Mouse (Mus musculus): ENCODE measurements at regions not wholly inside any gene's neighbourhood (a gene's known extent, or its start where the extent isn't known, plus 50 kb on each side); places are given as distances from the start of the nearest gene placed in this dataset.
A peak's percentile ranks its signal among the peaks of the same experiment; 100 is the strongest.

DNA sequence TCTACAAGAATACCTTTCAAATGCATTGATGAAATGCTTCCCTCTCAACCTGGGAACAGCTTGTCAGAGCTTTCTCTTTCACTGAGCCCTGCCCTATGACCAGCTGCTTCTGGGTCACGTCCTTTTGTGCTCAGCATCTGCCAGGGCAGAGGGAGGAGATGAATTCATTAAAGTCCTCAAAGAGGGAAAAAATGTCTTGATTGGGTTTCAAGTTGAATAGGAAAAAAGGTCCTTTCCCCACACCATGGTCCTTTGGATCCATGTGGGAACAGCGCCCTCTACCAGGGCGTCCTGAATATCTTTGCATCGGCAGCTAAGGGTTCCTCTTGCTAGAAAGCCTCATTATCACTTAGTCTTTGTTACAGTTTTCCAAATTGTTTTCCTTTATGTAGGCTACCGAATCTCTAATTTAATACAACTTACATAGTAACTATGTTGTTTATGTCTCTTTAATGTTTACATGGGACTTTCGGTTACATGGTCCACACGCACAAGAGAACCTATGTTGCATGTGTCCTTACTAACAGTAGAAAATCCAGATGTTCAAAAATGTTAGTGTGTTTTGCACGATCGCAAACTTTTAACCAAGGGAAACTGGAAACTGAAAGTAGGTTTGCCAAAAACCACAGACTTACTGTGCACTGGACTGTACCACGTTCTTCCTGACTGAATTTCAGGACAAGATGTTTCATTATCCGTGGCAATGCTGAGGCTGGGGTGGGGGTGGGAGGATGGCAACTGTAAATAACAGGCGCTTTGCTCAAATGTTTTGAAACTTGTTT lies 222.6 kb downstream of the Hace1 start:
- Histone ChIP-seq H3K9ac (replicated peaks; ENCODE audit: low read length) (no peak overlapping the region), H3K36me3 (replicated peaks; ENCODE audit: control insufficient read depth, insufficient read depth, low read depth, low read length) (no peaks in the 10 kb centered on the region), H3K4me1 (ENCODE audit: control insufficient read depth, insufficient read depth, low read length) (no peaks in the 10 kb centered on the region), H3K27me3 (ENCODE audit: control insufficient read depth, insufficient read depth, low read length) (no peaks in the 10 kb centered on the region), H3K9me3 (replicated peaks; ENCODE audit: control insufficient read depth, low read length) (no peaks in the 10 kb centered on the region), H3K4me2 (ENCODE audit: low read depth, low read length) (no peak overlapping the region), H3K4me3 (ENCODE audit: low read depth, low read length) (no peak overlapping the region), H3K27ac (replicated peaks; ENCODE audit: low read depth, low read length) (no peak overlapping the region)
- DNase-seq (ENCODE audit: low spot score), result peak; percentile 83
- 49% methylated on average over 12 of the region's 12 CpGs for WGBS
- ATAC-seq (replicated peaks; ENCODE audit: insufficient number of reproducible peaks, low FRiP score, low TSS enrichment, low read depth), result peak; percentile 63

DNA sequence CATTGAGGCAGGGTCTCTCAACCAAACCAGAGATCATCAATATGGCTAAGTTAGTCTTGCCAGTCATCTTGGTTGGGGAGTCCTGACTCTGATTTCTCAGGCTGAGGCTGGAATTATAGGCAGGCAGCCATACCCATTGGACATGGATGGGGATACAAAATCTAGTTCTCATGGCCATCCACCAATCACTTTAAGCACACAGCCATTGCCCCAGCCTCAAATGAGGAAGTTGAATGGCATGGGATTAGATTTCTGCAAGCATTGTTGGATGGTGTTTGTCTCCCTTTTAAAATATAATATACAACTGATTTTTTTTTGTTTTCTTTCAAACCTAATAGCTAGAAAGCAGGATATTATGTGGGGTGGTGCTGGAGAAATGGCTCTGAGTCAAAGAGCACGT lies 223.8 kb downstream of the Hace1 start:
- H3K4me3 ChIP-seq (ENCODE audit: low read depth, low read length), result no peak overlapping the region
- no peak overlapping the region for H3K4me2 ChIP-seq (ENCODE audit: low read depth, low read length)
- H3K4me1 ChIP-seq (ENCODE audit: control insufficient read depth, insufficient read depth, low read length), result no peaks in the 10 kb centered on the region
- no peaks in the 10 kb centered on the region for H3K36me3 ChIP-seq (replicated peaks; ENCODE audit: control insufficient read depth, insufficient read depth, low read depth, low read length)
- no peaks in the 10 kb centered on the region for H3K27me3 ChIP-seq (ENCODE audit: control insufficient read depth, insufficient read depth, low read length)
- no peaks in the 10 kb centered on the region for H3K9me3 ChIP-seq (replicated peaks; ENCODE audit: control insufficient read depth, low read length)
- 78% methylated on average over 1 of the region's 1 CpGs for WGBS
- DNase-seq (ENCODE audit: low spot score) (no peak), ATAC-seq (replicated peaks; ENCODE audit: insufficient number of reproducible peaks, low FRiP score, low TSS enrichment, low read depth) (no peak)
- H3K9ac ChIP-seq (replicated peaks; ENCODE audit: low read length), result no peak overlapping the region
- no peak overlapping the region for H3K27ac ChIP-seq (replicated peaks; ENCODE audit: low read depth, low read length)

DNA sequence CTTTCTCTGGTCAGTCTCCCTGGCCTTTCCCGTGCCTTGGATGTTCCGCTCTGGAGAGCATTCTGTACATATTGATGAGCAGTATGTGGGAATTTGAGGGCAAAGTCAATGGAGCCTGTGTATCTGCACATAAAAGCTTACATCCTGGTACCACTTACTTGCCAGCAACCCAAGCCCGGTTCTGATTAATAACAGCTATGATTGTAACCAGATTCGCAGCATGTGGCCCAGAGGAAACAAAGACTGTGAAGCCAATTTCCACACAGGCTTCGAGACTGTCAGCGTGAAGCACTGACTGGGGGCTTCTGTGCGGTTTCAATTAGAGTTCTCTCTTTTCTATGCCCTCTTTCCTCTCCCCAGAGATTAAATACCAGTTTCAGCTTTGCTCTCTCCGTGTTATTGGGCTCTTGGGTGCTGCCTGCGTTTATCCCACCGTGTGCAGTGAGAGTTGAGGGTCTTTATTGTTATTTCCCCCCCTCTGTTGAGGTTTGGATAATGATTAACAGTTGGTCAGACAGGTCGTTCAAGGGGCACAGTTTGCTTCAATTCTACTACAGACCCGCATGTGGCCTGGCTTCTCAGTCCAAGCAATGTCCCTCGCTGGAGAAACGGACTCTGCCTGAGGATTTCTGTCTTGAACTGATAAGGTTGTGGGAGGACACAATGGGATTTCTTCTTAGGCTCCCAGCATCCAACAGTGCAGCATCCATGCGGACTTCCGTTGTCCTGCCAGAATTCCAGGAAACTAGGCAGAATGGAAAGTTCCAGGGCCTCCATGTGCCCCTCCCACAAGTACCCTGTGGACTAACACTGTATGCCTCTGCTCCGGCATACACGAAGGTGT lies 229.6 kb downstream of the Hace1 start:
- DNase-seq (ENCODE audit: low spot score) (peak; percentile 87), ATAC-seq (replicated peaks; ENCODE audit: insufficient number of reproducible peaks, low FRiP score, low TSS enrichment, low read depth) (peak; percentile 76)
- Histone ChIP-seq H3K4me2 (ENCODE audit: low read depth, low read length) (peak overlapping the region; percentile 1; the same call in 1 of the 2 replicates), H3K36me3 (replicated peaks; ENCODE audit: control insufficient read depth, insufficient read depth, low read depth, low read length) (no peaks in the 10 kb centered on the region), H3K9ac (replicated peaks; ENCODE audit: low read length) (no peak overlapping the region), H3K27me3 (ENCODE audit: control insufficient read depth, insufficient read depth, low read length) (no peaks in the 10 kb centered on the region), H3K27ac (replicated peaks; ENCODE audit: low read depth, low read length) (peak overlapping the region; percentile 36; the same call in 1 of the 2 replicates), H3K9me3 (replicated peaks; ENCODE audit: control insufficient read depth, low read length) (no peaks in the 10 kb centered on the region), H3K4me1 (ENCODE audit: control insufficient read depth, insufficient read depth, low read length) (no peaks in the 10 kb centered on the region), H3K4me3 (ENCODE audit: low read depth, low read length) (no peak overlapping the region)
- 17% methylated on average over 18 of the region's 18 CpGs for WGBS

DNA sequence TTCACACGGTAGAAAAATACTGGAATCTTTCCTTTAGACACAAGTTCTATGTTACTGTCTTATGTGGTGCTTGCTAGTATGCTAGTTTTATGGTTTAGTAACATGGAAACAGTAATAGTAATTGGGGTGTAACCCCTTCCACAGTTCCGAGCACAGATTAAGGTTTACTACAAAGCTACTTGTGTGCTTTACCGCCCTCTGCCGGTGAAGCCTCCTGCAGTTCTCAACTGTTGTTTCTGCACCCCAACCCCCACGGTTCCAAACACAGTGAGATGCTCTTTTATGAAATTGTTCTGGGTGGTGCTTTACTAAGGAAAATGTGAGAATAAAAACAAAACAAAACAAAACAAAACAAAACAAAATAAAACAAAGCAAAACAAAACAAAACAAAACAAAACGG lies 234.3 kb downstream of the Hace1 start:
- H3K9ac ChIP-seq (replicated peaks; ENCODE audit: low read length), result no peak overlapping the region
- H3K4me3 ChIP-seq (ENCODE audit: low read depth, low read length), result no peak overlapping the region
- H3K27ac ChIP-seq (replicated peaks; ENCODE audit: low read depth, low read length), result no peak overlapping the region
- H3K36me3 ChIP-seq (replicated peaks; ENCODE audit: control insufficient read depth, insufficient read depth, low read depth, low read length), result no peaks in the 10 kb centered on the region
- H3K4me1 ChIP-seq (ENCODE audit: control insufficient read depth, insufficient read depth, low read length), result no peaks in the 10 kb centered on the region
- H3K27me3 ChIP-seq (ENCODE audit: control insufficient read depth, insufficient read depth, low read length), result no peaks in the 10 kb centered on the region
- DNase-seq (ENCODE audit: low spot score) (peak; percentile 67), ATAC-seq (replicated peaks; ENCODE audit: insufficient number of reproducible peaks, low FRiP score, low TSS enrichment, low read depth) (no peak)
- 51% methylated on average over 6 of the region's 6 CpGs for WGBS
- no peak overlapping the region for H3K4me2 ChIP-seq (ENCODE audit: low read depth, low read length)
- no peaks in the 10 kb centered on the region for H3K9me3 ChIP-seq (replicated peaks; ENCODE audit: control insufficient read depth, low read length)

DNA sequence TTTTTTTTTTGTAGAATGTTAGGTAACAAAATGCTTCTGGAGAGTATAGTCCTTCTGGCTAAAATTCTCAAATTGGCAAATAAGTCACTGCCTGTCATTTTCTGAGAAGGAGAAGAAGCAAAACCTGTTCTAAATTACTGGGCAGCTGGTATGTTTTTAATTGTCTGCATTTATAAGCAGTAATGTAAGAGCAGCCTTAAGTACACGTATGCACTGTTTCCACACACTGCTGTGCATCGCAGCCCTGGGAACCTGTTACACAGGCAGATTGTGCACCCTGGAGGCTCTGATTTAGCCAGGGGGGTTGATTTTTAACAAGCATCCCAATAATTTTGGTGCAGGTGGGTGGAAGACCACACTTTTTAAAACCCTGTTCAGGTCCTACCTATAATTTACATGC lies 236.2 kb downstream of the Hace1 start:
- Histone ChIP-seq H3K4me1 (ENCODE audit: control insufficient read depth, insufficient read depth, low read length) (no peaks in the 10 kb centered on the region), H3K9ac (replicated peaks; ENCODE audit: low read length) (no peak overlapping the region), H3K4me3 (ENCODE audit: low read depth, low read length) (no peak overlapping the region), H3K27ac (replicated peaks; ENCODE audit: low read depth, low read length) (no peak overlapping the region; the same call in 1 of the 2 replicates), H3K4me2 (ENCODE audit: low read depth, low read length) (no peak overlapping the region), H3K27me3 (ENCODE audit: control insufficient read depth, insufficient read depth, low read length) (no peaks in the 10 kb centered on the region), H3K36me3 (replicated peaks; ENCODE audit: control insufficient read depth, insufficient read depth, low read depth, low read length) (no peaks in the 10 kb centered on the region), H3K9me3 (replicated peaks; ENCODE audit: control insufficient read depth, low read length) (no peaks in the 10 kb centered on the region)
- 28% methylated on average over 2 of the region's 2 CpGs for WGBS
- DNase-seq (ENCODE audit: low spot score) (peak; percentile 69), ATAC-seq (replicated peaks; ENCODE audit: insufficient number of reproducible peaks, low FRiP score, low TSS enrichment, low read depth) (no peak)

DNA sequence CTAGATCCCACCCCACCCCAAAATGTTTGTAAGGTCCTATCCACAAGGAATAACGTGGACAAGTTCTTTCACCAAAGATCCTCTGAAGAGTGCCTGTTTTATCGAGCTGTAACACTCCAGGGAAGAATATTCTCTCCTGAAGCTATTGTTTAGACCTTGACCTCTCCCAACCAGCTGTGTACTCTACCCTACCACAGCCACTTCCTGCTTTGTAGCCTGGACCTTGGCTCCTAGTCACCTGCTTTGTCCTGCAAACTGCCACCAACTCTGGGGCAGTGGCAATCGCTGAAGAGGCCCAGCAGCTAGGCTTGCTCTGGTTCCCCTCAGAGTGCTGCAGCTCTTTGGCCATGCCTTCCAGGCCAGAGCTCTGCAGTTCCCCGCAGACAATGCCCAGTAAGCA lies 239.1 kb downstream of the Hace1 start:
- ATAC-seq (replicated peaks; ENCODE audit: insufficient number of reproducible peaks, low FRiP score, low TSS enrichment, low read depth) (no peak), DNase-seq (ENCODE audit: low spot score) (no peak)

DNA sequence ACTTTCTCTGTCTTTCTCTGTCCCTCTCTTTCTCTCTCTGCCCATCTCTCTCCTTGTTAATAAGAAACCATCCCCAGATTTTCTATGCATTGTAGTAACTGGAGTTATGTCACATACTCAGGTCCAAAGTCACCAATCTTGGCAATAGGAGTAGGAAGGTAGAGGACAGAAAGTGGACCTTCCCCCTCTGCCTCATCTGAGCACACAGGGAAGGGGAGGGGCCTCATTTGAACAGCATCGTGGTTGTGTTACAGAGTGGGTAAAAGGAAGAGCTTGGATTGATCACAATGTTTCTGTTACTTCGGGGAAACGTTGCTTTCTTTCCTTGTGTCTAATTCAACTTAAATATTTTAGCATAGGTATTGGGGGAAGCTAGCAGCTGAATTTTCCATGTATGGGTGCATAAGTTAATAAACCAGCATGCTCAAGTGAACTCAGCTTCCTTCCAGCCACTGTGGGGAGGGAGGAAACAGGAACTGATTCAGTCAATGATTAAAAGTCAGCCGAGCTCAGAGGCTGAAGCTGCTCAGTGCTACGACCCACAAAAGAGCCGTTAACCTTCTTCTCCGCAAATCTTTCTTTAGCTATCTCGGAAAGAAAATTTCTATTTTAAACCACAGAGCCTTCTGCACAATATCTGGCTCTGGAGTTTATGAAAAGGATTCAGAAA lies 243.5 kb downstream of the Hace1 start:
- DNase-seq (ENCODE audit: low spot score) (no peak), ATAC-seq (replicated peaks; ENCODE audit: insufficient number of reproducible peaks, low FRiP score, low TSS enrichment, low read depth) (no peak)
- Histone ChIP-seq H3K27ac (replicated peaks; ENCODE audit: low read depth, low read length) (no peak overlapping the region), H3K9me3 (replicated peaks; ENCODE audit: control insufficient read depth, low read length) (no peaks in the 10 kb centered on the region), H3K4me2 (ENCODE audit: low read depth, low read length) (no peak overlapping the region), H3K9ac (replicated peaks; ENCODE audit: low read length) (no peak overlapping the region), H3K4me1 (ENCODE audit: control insufficient read depth, insufficient read depth, low read length) (no peaks in the 10 kb centered on the region), H3K4me3 (ENCODE audit: low read depth, low read length) (no peak overlapping the region), H3K27me3 (ENCODE audit: control insufficient read depth, insufficient read depth, low read length) (no peaks in the 10 kb centered on the region), H3K36me3 (replicated peaks; ENCODE audit: control insufficient read depth, insufficient read depth, low read depth, low read length) (no peaks in the 10 kb centered on the region)
- 61% methylated on average over 8 of the region's 8 CpGs for WGBS

More for the DNA sequence above, 239.1 kb downstream of the Hace1 start:
- H3K9me3 ChIP-seq (replicated peaks; ENCODE audit: control insufficient read depth, low read length), result no peaks in the 10 kb centered on the region
- H3K4me1 ChIP-seq (ENCODE audit: control insufficient read depth, insufficient read depth, low read length), result no peaks in the 10 kb centered on the region
- no peak overlapping the region for H3K27ac ChIP-seq (replicated peaks; ENCODE audit: low read depth, low read length)
- no peak overlapping the region for H3K4me3 ChIP-seq (ENCODE audit: low read depth, low read length)
- WGBS, result 89% methylated on average over 4 of the region's 4 CpGs
- H3K27me3 ChIP-seq (ENCODE audit: control insufficient read depth, insufficient read depth, low read length), result no peaks in the 10 kb centered on the region
- no peak overlapping the region for H3K9ac ChIP-seq (replicated peaks; ENCODE audit: low read length)
- no peak overlapping the region for H3K4me2 ChIP-seq (ENCODE audit: low read depth, low read length)
- H3K36me3 ChIP-seq (replicated peaks; ENCODE audit: control insufficient read depth, insufficient read depth, low read depth, low read length), result no peaks in the 10 kb centered on the region
